Comparison of ENCODE assay signal across 11 mouse cellular contexts in the genomic region with DNA sequence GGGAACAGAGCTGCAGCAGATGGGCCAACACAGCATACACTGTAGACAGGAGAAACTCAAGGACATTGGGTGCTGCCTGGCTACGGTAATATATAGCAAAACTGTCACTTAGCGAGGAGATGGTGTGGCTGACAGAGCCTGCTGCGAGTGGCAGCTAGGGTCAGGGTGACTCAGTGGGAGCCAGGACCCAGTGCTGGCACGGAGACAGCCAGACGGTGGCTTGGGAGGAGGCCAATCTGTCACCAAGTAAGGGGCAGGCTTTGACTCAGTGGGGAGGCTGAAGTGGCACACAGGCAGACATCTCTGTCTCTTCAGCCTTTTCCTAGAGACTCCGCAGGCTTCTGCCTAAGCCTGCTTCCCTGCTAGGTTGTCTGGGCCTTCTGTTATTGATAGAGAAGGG. TPM values are rescaled to one million over a fixed set of nuclear protein-coding genes. Genes with fewer than 3 reads are reported as not detected.
DNase-seq lines count a peak whose midpoint lies in the region; ATAC-seq lines count a peak whose summit lies in the region.
"Had no signal": no experiment of that assay in that cellular context is flagged by ENCODE, and none has a peak within 500 bp of the region (broad histone marks: within the 10 kb centered on the region; RNA-seq: fewer than 3 reads in every experiment).

No protein-coding gene starts in this region.

- H3K9ac ChIP-seq in kidney, embryonic 16.5 days (replicated peaks; ENCODE audit: low read length), result no peak overlapping the region
- H3K9ac ChIP-seq: limb, embryonic 15.5 days had no signal

- H3K4me1 ChIP-seq in kidney, embryonic 16.5 days (ENCODE audit: insufficient read depth, low read length), result no peaks in the 10 kb centered on the region
- H3K4me1 ChIP-seq: limb, embryonic 15.5 days had no signal

- no peaks in the 10 kb centered on the region for H3K9me3 ChIP-seq in kidney, embryonic 16.5 days (ENCODE audit: low read length)
- H3K9me3 ChIP-seq: limb, embryonic 15.5 days had no signal

- DNase-seq in left cerebral cortex, postnatal 4 days, result peak; percentile 70
- DNase-seq in left cerebral cortex, adult 11 months (ENCODE audit: low spot score), result no peak
- DNase-seq in gastrocnemius, postnatal 14 days, result peak; percentile 33
- peak; percentile 72 for DNase-seq in heart, postnatal 4 days
- DNase-seq in layer of hippocampus, adult 11-12 months (ENCODE audit: low spot score), result no peak
- DNase-seq in lung, adult 18-20 months, result no peak
- DNase-seq: kidney, adult 18-20 months; layer of hippocampus, adult 9-11 months had no signal

- no peak overlapping the region for H3K4me3 ChIP-seq in kidney, embryonic 16.5 days (ENCODE audit: low read length)
- H3K4me3 ChIP-seq: limb, embryonic 15.5 days had no signal

- H3K4me2 ChIP-seq in kidney, embryonic 16.5 days (replicated peaks; ENCODE audit: low read depth, low read length), result no peak overlapping the region
- H3K4me2 ChIP-seq: limb, embryonic 15.5 days had no signal

- no peaks in the 10 kb centered on the region for H3K36me3 ChIP-seq in kidney, embryonic 16.5 days (ENCODE audit: insufficient read depth, low read length)
- H3K36me3 ChIP-seq: limb, embryonic 15.5 days had no signal

- WGBS in kidney, embryonic 16.5 days, result 83% methylated on average over 6 of the region's 6 CpGs

- no peaks in the 10 kb centered on the region for H3K27me3 ChIP-seq in kidney, embryonic 16.5 days (ENCODE audit: insufficient read depth, low read length)
- H3K27me3 ChIP-seq: limb, embryonic 15.5 days had no signal

- peak; percentile 45; the same call in 1 of the 2 replicates for ATAC-seq in cerebellum, adult (ENCODE audit: insufficient number of reproducible peaks, low FRiP score, low TSS enrichment)
- no peak for ATAC-seq in kidney, embryonic 16.5 days (ENCODE audit: low FRiP score, low TSS enrichment)

- H3K27ac ChIP-seq in kidney, embryonic 16.5 days (ENCODE audit: low read length), result no peak overlapping the region
- H3K27ac ChIP-seq: limb, embryonic 15.5 days had no signal

- intact Hi-C loops in left cerebral cortex, postnatal 4 days (cut with DNase I), result no loop called here
- intact Hi-C loops in gastrocnemius, postnatal 14 days (cut with DNase I; ENCODE audit: low total_unique reads), result no loop called here

RNA-seq across cellular contexts. Expression of a gene that starts 42.5 kb away (rescaled TPM):
- total RNA-seq in left cerebral cortex, postnatal 4 days (2021), result 10 to 100 TPM; 38.0 to 41.0 TPM
- total RNA-seq in gastrocnemius, postnatal 14 days (2021), result 1 to 10 TPM; 2.8 to 5.5 TPM
- total RNA-seq in heart, postnatal 4 days (2021), result 10 to 100 TPM; 15.9 to 19.4 TPM
- polyA plus RNA-seq in kidney, embryonic 16.5 days (2015; fragmentation: Nextera tagmentation; extraction: Ambion mirVana), result 2.6 and 2.8 TPM in 2 replicates

Comparison
In these comparisons a context has a peak if more than half of its experiments do, and no peak if none do; other contexts are left out.
1. DNase-seq: peak in left cerebral cortex, postnatal 4 days (single experiment), gastrocnemius, postnatal 14 days (single experiment) and heart, postnatal 4 days (single experiment); none in left cerebral cortex, adult 11 months (single experiment), layer of hippocampus, adult 11-12 months (single experiment) and lung, adult 18-20 months (0 of 2).